Mouse (Mus musculus) gastrocnemius, postnatal 14 days (tissue): Measurements from ENCODE around the gene Art4. TPM values are rescaled to one million over a fixed set of nuclear protein-coding genes. Genes with fewer than 3 reads are reported as not detected.

Experiments used
- DNase-seq: peaks from one replicate; pipeline ENCODE4 v3.0.0; 2021; ENCODE audit warnings: mixed read lengths
- intact Hi-C: fragments of 180-260 bp; cut with DNase I; formaldehyde crosslinking; loops from one replicate; pipeline ENCODE4 v1.15.1; 2025; ENCODE audit warnings: low total_unique reads
- microRNA-seq, 2 experiments: library from miRNA; unstranded; fragments of <30 nt; microRNA quantifications; one replicate each; pipeline ENCODE4 v1.2.0; 2021
- total RNA-seq, 2 experiments: library from RNA; stranded (reverse); gene quantifications; 2 replicates each; pipeline ENCODE4 v1.2.3; 2021

Gene Art4
- total RNA-seq, 2 experiments from 2014 or later, result 0.38 to 0.84 TPM

GRCm38 (mm10) chr6:136804705-136805408 is 52.7 kb downstream of the Art4 start:
- no peak for DNase-seq
- intact Hi-C loops, result no loop called here

DNA sequence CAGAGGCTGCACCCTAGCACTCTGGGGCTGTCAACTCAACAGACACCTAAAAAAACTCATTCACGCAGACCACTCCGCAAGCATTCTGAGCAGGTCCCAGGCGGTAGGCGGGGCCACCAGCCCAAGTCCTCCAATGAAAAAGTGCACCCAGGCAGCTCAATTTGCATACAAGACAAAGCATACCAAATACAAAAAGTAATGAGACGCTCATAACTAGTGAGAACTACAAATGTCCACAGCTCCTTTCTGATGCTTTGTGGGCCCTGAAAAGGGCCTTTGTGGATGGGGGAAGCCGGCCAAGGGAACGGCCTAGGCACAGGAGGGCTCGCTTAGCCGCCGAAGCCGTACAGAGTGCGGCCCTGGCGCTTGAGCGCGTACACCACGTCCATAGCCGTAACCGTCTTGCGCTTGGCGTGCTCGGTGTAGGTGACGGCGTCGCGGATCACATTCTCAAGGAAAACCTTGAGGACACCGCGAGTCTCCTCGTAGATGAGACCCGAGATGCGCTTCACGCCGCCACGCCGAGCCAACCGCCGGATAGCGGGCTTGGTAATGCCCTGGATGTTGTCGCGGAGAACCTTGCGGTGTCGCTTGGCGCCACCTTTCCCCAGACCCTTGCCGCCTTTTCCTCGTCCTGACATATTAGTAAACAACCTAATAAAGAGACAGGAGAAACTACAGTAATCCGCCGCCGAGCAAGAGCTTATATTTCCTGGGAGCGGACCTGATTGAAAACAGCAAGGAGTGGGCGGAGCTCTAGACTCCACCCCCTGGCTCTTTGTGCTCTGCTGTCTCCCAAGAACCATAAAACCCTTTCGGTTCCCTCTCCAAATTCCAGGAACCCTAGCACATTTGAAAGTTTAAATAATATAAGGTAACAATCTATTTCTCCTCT is 53.5 kb downstream of the Art4 start, which contains the start of gene Hist4h4:
TSS of gene Hist4h4 (minus strand) at position 677 of the 895 bp plus-strand sequence.
- intact Hi-C loops, result no loop called here

GRCm38 (mm10) chr6:136803093-136803738 is 54.3 kb downstream of the Art4 start:
- no peak for DNase-seq
- intact Hi-C loops, result no loop called here

More for the DNA sequence above, 53.5 kb downstream of the Art4 start, which contains the start of gene Hist4h4:
- DNase-seq, result peak; percentile 91

DNA sequence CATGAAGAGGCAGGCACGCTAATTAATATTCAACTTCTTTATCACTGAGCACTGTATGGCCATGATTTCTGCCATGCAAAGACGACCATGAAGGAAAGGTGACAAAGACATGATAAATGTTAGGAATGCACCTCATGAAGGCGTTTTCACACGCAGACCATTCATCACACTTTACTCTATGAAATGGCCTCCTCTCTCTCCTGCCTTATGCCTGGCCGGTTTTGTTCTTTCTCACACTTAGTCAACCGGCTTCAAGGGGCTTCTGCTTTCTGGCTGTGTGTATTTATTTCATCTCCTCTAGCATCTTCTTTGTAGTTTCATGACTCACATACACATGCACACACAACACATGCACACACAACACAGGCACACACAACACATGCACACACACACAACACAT is 56.3 kb downstream of the Art4 start:
- intact Hi-C loops, result no loop called here
- no peak for DNase-seq

DNA sequence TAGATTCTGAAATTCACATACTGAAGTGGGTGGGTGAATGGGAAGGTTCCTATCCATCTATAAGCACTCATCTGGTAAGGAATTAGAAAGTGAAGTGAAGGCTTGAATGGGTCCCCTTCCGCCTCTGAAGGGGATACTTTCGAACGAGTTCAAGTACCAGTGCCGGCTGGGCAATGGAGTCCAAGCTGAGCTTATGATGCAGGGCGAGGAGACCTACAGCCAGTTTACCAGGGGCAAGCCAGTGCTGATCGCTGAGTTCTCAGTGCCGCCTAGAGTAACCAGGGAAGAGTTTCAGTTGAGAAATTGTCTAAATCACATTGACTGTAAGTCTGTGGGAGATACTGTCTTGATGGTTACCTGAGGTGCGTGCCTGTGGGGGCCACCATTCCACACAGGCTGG is 56.8 kb downstream of the Art4 start:
- intact Hi-C loops, result no loop called here
- no peak for DNase-seq

Small RNA genes lying within 50 kb of the gene (microRNA-seq; reads per million reads assigned to microRNA genes)
- gene Gm44364, result 0 reads per million in 2 experiments

Other genes starting within 250 kb of the Art4 start
- gene Plbd1, start 195.8 kb downstream of the Art4 start, total RNA-seq, result 10 to 100 TPM; 12.2 to 14.9 TPM
- not detected for gene Gucy2c, start 76.0 kb downstream of the Art4 start, total RNA-seq
- gene Hist4h4, start 53.3 kb downstream of the Art4 start, total RNA-seq, result 10 to 100 TPM; 10.8 to 11.4 TPM
- 10 to 100 TPM; 12.7 to 18.5 TPM for gene H2afj, start 49.5 kb downstream of the Art4 start, total RNA-seq
- gene BC049715, start 30.1 kb downstream of the Art4 start, total RNA-seq, result under 1 TPM; 0.10 to 0.35 TPM
- gene Wbp11, start 29.5 kb downstream of the Art4 start, total RNA-seq, result 10 to 100 TPM; 49.2 to 53.1 TPM
- gene Smco3, start 22.3 kb downstream of the Art4 start, total RNA-seq, result 1 to 10 TPM in 1 of 2 experiments, under 1 TPM in 1; 0.62 to 1.6 TPM
- 100 to 1,000 TPM; 166 to 195 TPM for gene Mgp, start 18.1 kb upstream of the Art4 start, total RNA-seq
- not detected for gene Erp27, start 64.4 kb upstream of the Art4 start, total RNA-seq
- gene Pde6h, start 66.1 kb upstream of the Art4 start, total RNA-seq, result not detected
- 10 to 100 TPM; 15.2 to 15.3 TPM for gene Arhgdib, start 84.2 kb upstream of the Art4 start, total RNA-seq